Mouse (Mus musculus): ENCODE measurements at regions not wholly inside any gene's neighbourhood (a gene's known extent, or its start where the extent isn't known, plus 50 kb on each side); places are given as distances from the start of the nearest gene placed in this dataset.
"Not testable (repeated sequence)": the region's sequence is repeated elsewhere in the genome, so short reads cannot be mapped to it uniquely, and the experiment has no call there.

- no peak for DNase-seq
Observed at GRCm38 (mm10) chr3:8310379-8311128, 1299.3 kb downstream of the Zfp704 start.

GRCm38 (mm10) chr3:8307296-8307695, 1302.6 kb downstream of the Zfp704 start:
- DNase-seq, result no peak

DNA sequence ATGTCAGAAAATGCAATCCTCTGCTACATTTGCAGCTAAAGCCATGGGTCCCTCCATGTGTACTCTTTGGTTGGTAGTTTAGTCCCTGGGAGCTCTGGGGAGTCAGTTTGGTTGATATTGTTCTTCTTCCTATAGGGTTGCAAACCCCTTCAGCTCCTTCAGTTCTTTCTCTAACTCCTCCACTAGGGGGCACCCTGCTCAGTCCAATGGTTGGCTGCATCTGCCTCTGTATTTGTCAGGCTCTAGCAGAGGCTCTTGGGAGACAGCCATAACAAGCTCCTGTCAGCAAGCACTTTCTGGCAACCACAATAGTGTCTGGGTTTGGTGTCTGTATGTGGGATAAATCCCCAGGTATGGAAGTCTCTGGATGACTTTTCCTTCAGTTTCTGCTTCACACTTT, 1305.1 kb downstream of the Zfp704 start:
- no peak for DNase-seq

- no peak for DNase-seq
Observed at GRCm38 (mm10) chr3:8293036-8293435, 1316.8 kb downstream of the Zfp704 start.

DNA sequence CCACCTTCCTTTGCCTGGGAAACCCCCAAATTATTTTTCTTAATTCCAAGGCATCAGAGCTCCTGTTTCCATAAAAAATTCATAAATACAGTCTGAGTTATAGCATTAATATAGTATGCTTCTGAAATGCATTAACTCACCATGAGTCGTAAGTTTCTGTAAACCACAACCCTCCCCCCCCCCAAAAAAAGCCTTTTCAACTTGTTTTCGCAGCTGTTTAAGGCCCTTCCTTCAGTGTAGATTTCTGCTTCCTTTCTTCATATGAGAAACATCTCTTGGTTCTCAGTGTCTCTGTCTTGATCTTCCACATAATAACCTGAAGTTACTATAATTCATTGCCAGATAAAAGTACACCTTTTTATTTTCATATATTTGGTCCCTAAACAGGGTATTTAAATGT, 1320.3 kb downstream of the Zfp704 start:
- no peak for DNase-seq

DNA sequence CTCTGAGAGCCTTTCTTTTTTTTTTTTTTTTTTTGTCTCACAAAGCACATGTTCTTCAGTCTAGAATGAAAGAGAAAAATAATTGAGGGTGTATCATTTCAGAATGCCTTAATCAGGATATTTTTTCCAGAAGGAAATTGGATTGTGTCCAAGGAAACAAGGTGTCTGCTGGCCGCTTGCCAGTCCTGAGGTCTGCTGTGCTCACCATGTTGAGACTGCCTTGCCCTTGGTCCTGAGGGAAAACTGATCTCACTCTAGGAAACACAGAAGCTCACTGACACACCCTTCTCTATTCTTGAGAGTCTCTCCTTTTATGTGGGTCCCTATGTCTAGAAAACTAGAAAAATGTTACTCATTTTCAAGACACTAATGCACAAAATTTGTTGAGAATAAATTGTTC, 1321.4 kb downstream of the Zfp704 start:
- no peak for DNase-seq

- DNase-seq, result no peak
Observed at GRCm38 (mm10) chr3:8284655-8285428, 1325.0 kb downstream of the Zfp704 start.

GRCm38 (mm10) chr3:8282411-8282810, 1327.5 kb downstream of the Zfp704 start:
- no peak for DNase-seq

DNA sequence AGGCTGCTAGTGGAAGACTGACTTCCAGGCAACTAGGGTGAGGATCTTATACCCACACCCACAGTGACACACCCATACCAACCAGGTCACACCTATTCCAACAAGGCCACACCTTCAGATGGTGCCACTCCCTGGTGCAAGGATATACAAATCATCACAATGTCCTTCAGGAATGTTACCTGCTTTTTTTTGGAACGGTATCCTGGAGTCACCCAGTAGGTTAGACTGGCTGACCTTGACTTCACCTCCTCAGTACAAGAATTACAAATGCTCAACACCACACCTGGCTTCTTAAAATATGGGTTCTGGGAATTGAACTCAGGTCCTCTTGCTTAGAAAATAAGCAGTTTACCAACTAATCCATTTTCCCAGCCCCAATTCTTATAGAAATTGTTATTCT, 1333.2 kb downstream of the Zfp704 start:
- no peak for DNase-seq

GRCm38 (mm10) chr3:8270935-8271298, 1339.0 kb downstream of the Zfp704 start:
- DNase-seq, result no peak

GRCm38 (mm10) chr3:8270009-8270934, 1339.6 kb downstream of the Zfp704 start:
- DNase-seq, result no peak

DNA sequence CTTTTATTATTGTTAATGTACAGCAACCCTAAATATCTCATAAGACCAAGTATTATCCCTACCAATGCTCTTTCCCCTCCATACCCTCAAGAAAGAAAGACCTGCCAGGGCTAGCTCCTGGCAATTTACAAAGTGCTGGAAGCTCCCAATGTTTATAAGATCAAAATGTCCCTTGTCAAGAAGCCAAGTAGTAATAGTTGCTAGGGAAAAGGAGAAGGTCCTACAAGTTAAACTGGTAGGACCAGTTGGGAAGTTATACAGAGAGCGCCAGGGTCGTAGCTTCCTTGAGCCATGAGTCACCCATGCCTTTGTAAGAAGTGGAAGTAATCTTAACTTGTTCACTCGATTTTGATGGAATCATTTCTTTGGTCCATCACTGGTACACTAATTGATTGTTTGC, 1344.1 kb downstream of the Zfp704 start:
- no peak for DNase-seq

DNA sequence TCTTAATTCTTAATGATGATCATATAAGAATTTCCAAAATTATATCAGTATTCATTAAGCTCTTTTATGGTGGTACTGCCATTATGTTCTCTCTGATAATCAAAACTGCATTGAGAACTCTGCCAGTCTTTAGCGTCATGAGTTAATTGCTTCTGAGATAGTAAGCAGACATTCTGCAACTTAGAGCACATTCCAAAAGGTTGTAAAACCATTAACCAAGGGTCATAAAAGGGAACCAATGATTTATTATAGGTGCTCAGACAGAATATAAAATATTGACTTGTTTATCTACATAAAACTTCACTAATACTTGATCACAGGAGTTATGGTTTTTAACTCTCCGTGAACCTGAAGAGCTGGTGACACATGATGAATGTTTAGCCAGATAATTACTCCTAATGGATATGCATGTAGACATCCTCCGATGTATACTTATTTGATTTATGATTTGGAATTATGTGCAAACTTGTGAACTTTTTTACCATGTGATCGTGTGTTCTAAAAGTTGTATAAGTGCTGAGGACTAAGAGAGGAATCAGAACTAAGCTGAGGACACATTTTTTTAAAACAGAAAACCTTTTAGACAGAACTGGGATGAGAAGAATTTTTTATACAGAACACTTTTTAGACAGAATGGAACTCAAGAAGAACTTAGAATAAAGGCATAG, 1345.4 kb downstream of the Zfp704 start:
- DNase-seq, result no peak

DNA sequence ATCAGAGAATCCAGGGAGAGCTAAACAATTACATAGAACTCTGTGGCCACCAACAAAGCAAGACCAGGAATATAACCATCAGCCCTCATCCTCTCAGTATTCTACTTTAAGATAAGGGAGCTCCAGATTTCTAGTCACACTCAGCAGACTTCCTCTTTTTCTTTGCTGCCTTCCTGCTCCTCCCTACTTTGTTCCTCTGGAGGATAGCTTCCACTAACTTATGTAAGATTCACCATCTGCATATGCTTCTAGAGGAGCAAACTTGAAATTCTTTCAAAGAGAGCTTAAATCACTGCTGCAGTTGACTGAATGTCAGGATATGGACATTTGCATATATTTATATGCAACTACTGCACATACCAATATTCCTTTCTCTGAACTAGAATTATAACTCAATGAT, 1352.6 kb downstream of the Zfp704 start:
- no peak for DNase-seq

- no peak for DNase-seq
Observed at GRCm38 (mm10) chr3:8252311-8252710, 1357.6 kb downstream of the Zfp704 start.

- DNase-seq, result no peak
Observed at GRCm38 (mm10) chr3:8248911-8249310, 1361.0 kb downstream of the Zfp704 start.

- peak; percentile 29 for DNase-seq
Observed at GRCm38 (mm10) chr3:8245822-8246221, 1364.1 kb downstream of the Zfp704 start.

GRCm38 (mm10) chr3:8245195-8245789, 1364.6 kb downstream of the Zfp704 start:
- peak; percentile 40 for DNase-seq

DNA sequence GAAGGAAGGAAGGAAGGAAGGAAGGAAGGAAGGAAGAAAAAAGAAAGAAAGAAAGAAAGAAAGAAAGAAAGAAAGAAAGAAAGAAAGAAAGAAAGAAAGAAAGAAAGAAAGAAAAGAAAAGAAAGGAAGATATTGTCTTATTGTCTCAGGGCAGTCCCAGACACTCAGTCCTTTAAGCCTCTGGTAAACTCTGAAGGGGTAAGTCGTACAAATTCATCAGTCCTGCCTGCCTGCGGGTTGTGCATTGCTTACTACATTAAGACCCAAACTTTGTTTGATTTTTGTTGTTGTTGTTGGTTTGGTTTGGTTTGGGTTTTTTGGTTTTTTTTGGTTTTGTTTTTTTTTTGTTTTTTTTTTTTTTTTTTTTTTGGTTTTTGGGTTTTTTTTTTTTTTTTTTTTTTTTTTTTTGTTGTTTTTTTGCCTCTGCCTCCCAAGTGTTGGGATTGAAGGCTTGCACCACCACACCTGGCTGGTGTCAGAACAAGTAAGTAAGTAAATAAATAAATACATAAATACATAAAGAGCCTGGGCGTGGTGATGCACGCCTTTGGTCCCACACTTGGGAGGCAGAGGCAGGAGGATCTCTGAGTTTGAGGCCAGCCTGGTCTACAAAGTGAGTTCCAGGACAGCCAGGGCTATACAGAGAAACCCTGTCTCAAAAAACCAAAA, 1365.2 kb downstream of the Zfp704 start:
- not testable (repeated sequence) for DNase-seq

DNA sequence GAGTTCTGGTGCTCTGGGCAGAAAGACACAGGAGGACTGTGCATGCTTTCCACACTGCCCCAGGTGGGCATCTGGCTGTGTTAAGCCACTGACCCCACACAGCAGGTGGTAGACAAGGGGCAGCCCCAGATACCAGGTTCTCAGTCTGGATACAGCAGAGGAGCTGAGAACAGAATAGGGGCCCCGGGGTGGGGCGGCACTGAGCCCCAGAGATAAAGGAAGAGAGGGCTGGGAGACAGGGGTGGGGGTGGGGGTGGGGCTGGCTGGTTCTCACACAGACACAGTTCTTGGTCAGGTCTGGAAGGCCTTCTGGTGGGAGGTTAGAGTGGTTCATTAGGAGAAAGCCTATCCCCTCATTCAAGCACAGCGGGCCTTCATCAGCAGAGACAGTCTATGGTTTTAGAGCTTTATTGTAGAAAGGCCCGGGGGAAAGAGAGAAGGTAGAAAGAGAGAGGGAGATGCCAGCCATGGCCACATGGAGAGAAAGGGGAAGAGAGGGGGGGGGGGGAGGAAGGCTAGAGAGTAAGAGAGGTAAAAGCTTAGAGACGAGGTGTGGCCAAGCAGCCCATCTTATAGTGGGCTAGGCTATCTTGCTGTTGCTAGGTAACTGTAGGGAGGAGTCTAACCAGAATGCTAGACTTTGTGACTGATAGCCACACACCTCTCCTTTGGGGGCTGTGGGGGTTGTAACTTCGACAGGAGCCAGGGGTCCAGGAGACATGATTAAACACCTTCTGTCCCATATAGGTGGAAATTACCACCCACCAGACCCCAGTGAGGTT, 1403.1 kb downstream of the Zfp704 start:
- DNase-seq, result no peak
